Mouse (Mus musculus): Measurements from ENCODE around the gene Gid4. TPM values are rescaled to one million over a fixed set of nuclear protein-coding genes. Genes with fewer than 3 reads are reported as not detected.

Gid4 gene
- polyA plus RNA-seq, 1 experiment from 2014 or later, result 28.6 TPM

Other genes with a start within 250 kb of the Gid4 start
- 53.2 and 55.3 TPM in 2 replicates for gene Srebf1, start 194.6 kb upstream of the Gid4 start, polyA plus RNA-seq (2014; fragmentation: Nextera tagmentation; extraction: Ambion mirVana)
- 10.6 and 12.2 TPM in 2 replicates for gene Tom1l2, start 64.2 kb upstream of the Gid4 start, polyA plus RNA-seq (2014; fragmentation: Nextera tagmentation; extraction: Ambion mirVana)
- gene Drc3, start 63.8 kb upstream of the Gid4 start, polyA plus RNA-seq (2014; fragmentation: Nextera tagmentation; extraction: Ambion mirVana), result 1.4 and 1.9 TPM in 2 replicates
- 48.4 and 53.7 TPM in 2 replicates for gene Atpaf2, start 1.3 kb downstream of the Gid4 start, polyA plus RNA-seq (2014; fragmentation: Nextera tagmentation; extraction: Ambion mirVana)
- 129 and 137 TPM in 2 replicates for gene Drg2, start 37.4 kb downstream of the Gid4 start, polyA plus RNA-seq (2014; fragmentation: Nextera tagmentation; extraction: Ambion mirVana)
- 0.17 and 0.31 TPM in 2 replicates for gene Myo15, start 52.2 kb downstream of the Gid4 start, polyA plus RNA-seq (2014; fragmentation: Nextera tagmentation; extraction: Ambion mirVana)
- gene Alkbh5, start 119.2 kb downstream of the Gid4 start, polyA plus RNA-seq (2014; fragmentation: Nextera tagmentation; extraction: Ambion mirVana), result 34.7 and 34.9 TPM in 2 replicates

Data from limb, embryonic 11.5 days (tissue).